Mouse (Mus musculus) limb, embryonic 14.5 days (tissue): ENCODE data around the gene Ndrg4. TPM values are rescaled to one million over a fixed set of nuclear protein-coding genes. Genes with fewer than 3 reads are reported as not detected.
A peak's percentile ranks its signal among the peaks of the same experiment; 100 is the strongest.

Experiments used
- ATAC-seq: fragments of 200-750 bp; cut with Nextera tagmentation; 2 replicates; pipeline ENCODE4 v1.8.0; 2017; ENCODE audit warnings: low read depth, moderate number of reproducible peaks, moderate TSS enrichment; ENCODE audit not compliant: low FRiP score
- DNase-seq: peaks from one replicate; pipeline ENCODE4 v3.0.0-alpha.2; 2015; ENCODE audit warnings: low spot score
- H3K27ac ChIP-seq: fragments of 300-500 bp; sonication (generic); replicated peaks from 2 replicates; pipeline ENCODE4 v1.5.1; 2014; ENCODE audit warnings: low read depth, mild to moderate bottlenecking, low read length, moderate library complexity, mixed read lengths
- H3K27me3 ChIP-seq: fragments of 300-500 bp; sonication (generic); 2 replicates; pipeline ENCODE4 v1.6.1; 2014; ENCODE audit warnings: low read length, mixed read lengths; ENCODE audit not compliant: control insufficient read depth, insufficient read depth
- H3K36me3 ChIP-seq: fragments of 300-500 bp; sonication (generic); 2 replicates; pipeline ENCODE4 v1.6.1; 2014; ENCODE audit warnings: mild to moderate bottlenecking, low read length, moderate library complexity, mixed read lengths; ENCODE audit not compliant: control insufficient read depth, insufficient read depth
- H3K4me1 ChIP-seq: fragments of 300-500 bp; sonication (generic); 2 replicates; pipeline ENCODE4 v1.6.1; 2014; ENCODE audit warnings: antibody characterized with exemption, low read length, mixed read lengths; ENCODE audit not compliant: control insufficient read depth, insufficient read depth
- H3K4me2 ChIP-seq: fragments of 300-500 bp; sonication (generic); replicated peaks from 2 replicates; pipeline ENCODE4 v1.6.1; 2014; ENCODE audit warnings: low read depth, mild to moderate bottlenecking, low read length, moderate library complexity; ENCODE audit not compliant: severe bottlenecking
- H3K4me3 ChIP-seq: fragments of 300-500 bp; sonication (generic); replicated peaks from 2 replicates; pipeline ENCODE4 v1.5.1; 2014; ENCODE audit warnings: low read length
- H3K9ac ChIP-seq: fragments of 300-500 bp; sonication (generic); 2 replicates; pipeline ENCODE4 v1.6.1; 2014; ENCODE audit warnings: mild to moderate bottlenecking, low read depth, low read length, moderate library complexity; ENCODE audit not compliant: severe bottlenecking
- H3K9me3 ChIP-seq: fragments of 300-500 bp; sonication (generic); 2 replicates; pipeline ENCODE4 v1.6.1; 2016; ENCODE audit warnings: low read length; ENCODE audit not compliant: control insufficient read depth
- POLR2A ChIP-seq: fragments of 200-500 bp; IDR thresholded peaks from 2 replicates; pipeline ENCODE4 v1.8.0; 2012; ENCODE audit warnings: inconsistent platforms, mild to moderate bottlenecking, moderate library complexity, borderline replicate concordance; ENCODE audit not compliant: insufficient read depth, insufficient read length; ENCODE audit errors: extremely low read depth
- WGBS: fragments of 180-500 bp; shearing (Covaris S2); extraction: QIAGEN DNeasy Blood & Tissue Kit; methylation state at CpG from one replicate; pipeline ENCODE4 v1.1.7; 2014; 5-methylcytosine and 5-hydroxymethylcytosine counted together
- polyA plus RNA-seq, 2 experiments: library from polyadenylated mRNA; depleted of rRNA in 1 of 2; stranded (reverse) in 1 of 2; unstranded in 1 of 2; fragments of >200 nt; fragmentation: Nextera tagmentation in 1 of 2; extraction: Ambion mirVana in 1 of 2; gene quantifications; 2 replicates each; pipeline versions ENCODE4 v1.2.1 to v1.2.3; 2012 to 2014

Gene Ndrg4
- polyA plus RNA-seq, 2 experiments: 22.3 to 35.3 TPM

GRCm38 (mm10) chr8:95697128-95697527, 20.3 kb downstream of the Ndrg4 start:
- H3K27ac ChIP-seq: no peak overlapping the region
- peaks cover under 1% of the 10 kb centered on the region; the same call in 1 of the 2 replicates for H3K4me1 ChIP-seq
- no peak for TF ChIP-seq POLR2A
- no peak overlapping the region for H3K9ac ChIP-seq
- peak overlapping the region; percentile 29 for H3K4me2 ChIP-seq
- WGBS: 1% methylated on average over 11 of the region's 11 CpGs
- H3K9me3 ChIP-seq: no peaks in the 10 kb centered on the region
- peak; percentile 89 for DNase-seq
- ATAC-seq: peak; percentile 82
- 0 out of 2 replicates have a peak, but pooled peaks cover 8% of the 10 kb centered on the region for H3K27me3 ChIP-seq
- H3K36me3 ChIP-seq: no peaks in the 10 kb centered on the region
- no peak overlapping the region for H3K4me3 ChIP-seq

- WGBS: 43% methylated on average over 5 of the region's 6 CpGs
- no peaks in the 10 kb centered on the region for H3K36me3 ChIP-seq
- no peak overlapping the region for H3K9ac ChIP-seq
- H3K4me1 ChIP-seq: peaks cover 4% of the 10 kb centered on the region; the same call in 1 of the 2 replicates
- H3K9me3 ChIP-seq: no peaks in the 10 kb centered on the region
- no peak for DNase-seq
- H3K4me3 ChIP-seq: no peak overlapping the region
- H3K4me2 ChIP-seq: no peak overlapping the region
- no peak for ATAC-seq
- no peak overlapping the region for H3K27ac ChIP-seq
- 0 out of 2 replicates have a peak, but pooled peaks cover 8% of the 10 kb centered on the region for H3K27me3 ChIP-seq
- TF ChIP-seq POLR2A: no peak
Measured at GRCm38 (mm10) chr8:95698179-95698578, 21.4 kb downstream of the Ndrg4 start.

- Histone ChIP-seq H3K36me3 (no peaks in the 10 kb centered on the region), H3K27ac (no peak overlapping the region), H3K4me2 (no peak overlapping the region), H3K9ac (no peak overlapping the region), H3K4me1 (peaks cover 15% of the 10 kb centered on the region), H3K9me3 (no peaks in the 10 kb centered on the region), H3K27me3 (0 out of 2 replicates have a peak, but pooled peaks cover 4% of the 10 kb centered on the region), H3K4me3 (no peak overlapping the region)
- DNase-seq: no peak
- WGBS: 62% methylated on average over 9 of the region's 9 CpGs
- no peak for ATAC-seq
- no peak for TF ChIP-seq POLR2A
Measured at GRCm38 (mm10) chr8:95700282-95700681, 23.5 kb downstream of the Ndrg4 start.

- Histone ChIP-seq H3K36me3 (no peaks in the 10 kb centered on the region), H3K9me3 (no peaks in the 10 kb centered on the region), H3K9ac (no peak overlapping the region), H3K27me3 (no peaks in the 10 kb centered on the region), H3K4me2 (no peak overlapping the region), H3K27ac (no peak overlapping the region), H3K4me1 (peaks cover 15% of the 10 kb centered on the region), H3K4me3 (no peak overlapping the region)
- ATAC-seq (no peak), DNase-seq (no peak)
- TF ChIP-seq POLR2A: no peak
- 84% methylated on average over 4 of the region's 4 CpGs for WGBS
Measured at GRCm38 (mm10) chr8:95701809-95702208, 25.0 kb downstream of the Ndrg4 start.

DNA sequence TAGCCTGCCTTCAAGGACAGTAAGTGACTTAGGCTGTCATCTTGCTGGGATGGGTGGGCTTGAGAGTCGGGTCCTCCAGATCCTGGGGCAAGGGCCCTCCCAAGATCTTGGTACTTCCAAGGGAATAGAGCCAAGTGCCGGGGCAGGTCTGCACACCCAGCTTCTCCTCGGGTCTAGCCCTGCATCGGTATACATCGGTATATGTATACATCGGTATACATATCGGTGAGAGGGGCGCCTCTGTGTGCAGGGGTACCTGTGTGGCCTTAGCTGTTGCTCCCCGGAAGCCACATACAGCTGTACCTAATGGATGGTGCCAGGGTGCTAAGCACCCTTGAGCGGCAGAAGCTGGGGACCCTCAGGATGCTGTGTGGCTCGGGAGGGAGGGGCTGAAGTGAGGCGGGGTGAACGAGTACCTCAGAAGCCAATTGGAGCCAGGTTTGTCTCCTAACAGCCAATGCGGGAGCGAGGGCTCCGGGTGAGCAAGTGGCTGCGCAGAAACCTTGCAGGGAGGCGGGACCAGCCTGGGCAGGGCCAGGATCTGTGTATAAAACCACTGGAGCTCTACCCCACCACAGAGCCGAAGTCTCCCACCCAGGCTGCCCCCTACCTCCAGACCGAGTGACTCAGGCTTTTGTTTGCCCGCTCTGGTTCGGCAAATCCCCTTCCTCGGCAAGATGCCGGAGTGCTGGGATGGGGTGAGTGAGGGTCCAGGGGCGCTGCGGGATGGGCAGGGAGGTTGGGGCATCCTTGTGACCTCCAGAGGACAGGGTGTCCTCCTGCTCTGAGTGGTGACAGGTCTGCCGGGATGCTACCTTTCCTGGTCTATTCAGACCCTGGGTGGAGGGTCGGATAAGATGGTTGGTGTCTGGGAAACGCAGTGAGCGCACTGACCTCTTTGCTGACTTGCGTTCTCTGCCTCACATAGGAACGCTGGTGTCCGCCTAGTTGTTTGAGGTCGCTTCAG, 26.0 kb downstream of the Ndrg4 start:
- no peak overlapping the region for H3K27ac ChIP-seq
- ATAC-seq (peak; percentile 97), DNase-seq (peak; percentile 94)
- peak overlapping the region; percentile 61 for H3K4me3 ChIP-seq
- TF ChIP-seq POLR2A: peak; percentile 68; the same call in 1 of the 2 replicates
- H3K4me2 ChIP-seq: peak overlapping the region; percentile 97
- peaks cover 15% of the 10 kb centered on the region for H3K4me1 ChIP-seq
- H3K9ac ChIP-seq: peak overlapping the region; percentile 59
- H3K27me3 ChIP-seq: no peaks in the 10 kb centered on the region
- no peaks in the 10 kb centered on the region for H3K36me3 ChIP-seq
- WGBS: under 1% methylated on average over 33 of the region's 34 CpGs
- H3K9me3 ChIP-seq: no peaks in the 10 kb centered on the region
